Mouse (Mus musculus) brain, embryonic 14.5 days (tissue): ENCODE data around the gene Lrrc75a.

ENCODE experiments used
- CTCF ChIP-seq: fragments of 200-500 bp; IDR thresholded peaks from 2 replicates; pipeline ENCODE4 v1.5.1; 2012; ENCODE audit warnings: inconsistent platforms, mild to moderate bottlenecking, moderate library complexity, borderline replicate concordance; ENCODE audit not compliant: insufficient read depth, insufficient read length; ENCODE audit errors: extremely low read depth
- POLR2A ChIP-seq: fragments of 200-500 bp; IDR thresholded peaks from 2 replicates; pipeline ENCODE4 v1.6.1; 2012; ENCODE audit warnings: mild to moderate bottlenecking, inconsistent platforms, borderline replicate concordance; ENCODE audit not compliant: poor library complexity, insufficient read depth, insufficient read length, severe bottlenecking; ENCODE audit errors: extremely low read depth

GRCm38 (mm10) chr11:62670006-62670405 is 21.7 kb upstream of the Lrrc75a start:
- TF ChIP-seq POLR2A (no peak), CTCF (no peak)
